Mouse (Mus musculus) lung, postnatal 4 days (tissue): Measurements from ENCODE around the gene Ralgps1.

Experiments
- DNase-seq, 2 experiments: peaks; one replicate each; pipeline ENCODE4 v3.0.0; 2021

Ralgps1 gene

DNA sequence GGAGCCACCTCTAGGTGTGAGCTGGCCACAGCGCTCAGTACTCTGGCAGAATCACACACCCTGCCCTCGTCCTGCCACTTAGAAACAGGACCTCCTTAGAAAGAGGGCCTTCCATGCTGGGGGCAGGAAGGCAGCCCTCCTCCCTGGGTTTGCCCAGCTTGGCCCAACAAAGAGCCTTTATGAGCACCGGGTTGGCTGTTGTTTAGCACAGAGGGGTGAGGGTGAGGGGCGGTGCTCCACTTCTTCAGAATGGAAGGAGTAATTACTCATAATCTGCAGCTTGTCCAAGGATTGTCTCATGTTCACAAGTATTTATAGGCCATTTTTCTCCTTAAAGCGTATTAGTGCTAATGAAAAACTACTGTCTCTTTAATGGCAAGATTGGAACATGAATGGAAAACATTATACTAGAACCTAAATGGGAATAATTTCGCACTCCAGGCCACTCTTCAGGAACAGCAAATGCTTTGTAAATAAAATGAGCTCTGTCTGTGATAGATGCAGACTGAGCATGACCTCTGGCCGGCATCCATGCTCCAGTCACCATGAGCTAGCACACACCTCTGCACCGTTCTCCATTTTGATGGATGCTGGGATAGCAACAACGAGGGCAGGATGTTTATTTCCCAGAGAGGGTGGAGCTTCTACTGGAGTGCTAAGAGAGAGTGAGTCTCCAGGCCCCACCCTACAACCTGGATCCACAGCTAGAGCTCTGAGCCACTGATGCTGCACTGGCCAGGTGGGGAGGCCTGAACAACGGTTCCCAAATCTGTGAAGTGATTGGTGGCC lies 200.3 kb downstream of the Ralgps1 start:
- no peak for DNase-seq

DNA sequence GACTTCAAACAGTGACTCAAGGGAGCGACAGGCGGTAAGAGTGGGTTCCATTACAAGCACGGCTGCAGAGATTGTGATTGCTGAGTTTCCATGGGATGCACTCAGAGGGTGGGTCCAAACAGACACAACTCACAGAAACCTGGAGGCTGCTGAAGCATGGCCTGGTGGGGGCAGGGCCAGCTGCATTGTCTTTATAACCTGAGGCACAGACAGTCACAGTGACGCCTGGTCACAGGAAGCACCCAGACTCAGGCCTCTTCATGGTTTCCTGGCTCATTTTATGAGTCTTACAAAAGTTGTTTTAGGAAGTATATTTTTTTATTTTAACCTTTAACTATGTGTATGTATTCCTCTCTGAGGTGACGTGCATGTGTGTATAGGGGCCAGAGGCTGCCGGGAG lies 201.8 kb downstream of the Ralgps1 start:
- no peak for DNase-seq

DNA sequence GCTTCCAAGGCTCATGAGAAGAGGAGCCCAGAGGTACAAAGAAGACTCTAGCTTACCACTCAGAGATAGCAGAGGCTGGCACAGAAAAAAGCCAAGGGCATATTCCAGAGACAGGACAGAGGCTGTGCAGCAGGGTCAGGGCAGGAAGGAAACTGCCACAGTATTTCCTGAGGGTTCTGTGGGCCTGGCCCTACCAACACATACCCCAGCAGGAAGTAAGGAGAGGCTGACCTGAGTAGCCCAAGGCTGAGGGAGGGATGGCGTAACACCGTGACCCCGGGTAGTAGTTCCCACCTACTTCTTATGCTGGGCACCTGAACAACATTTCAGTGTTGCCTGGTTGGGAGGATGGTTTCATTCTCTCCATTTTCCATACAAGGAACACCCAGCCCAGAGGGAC lies 204.2 kb downstream of the Ralgps1 start:
- no peak for DNase-seq

DNA sequence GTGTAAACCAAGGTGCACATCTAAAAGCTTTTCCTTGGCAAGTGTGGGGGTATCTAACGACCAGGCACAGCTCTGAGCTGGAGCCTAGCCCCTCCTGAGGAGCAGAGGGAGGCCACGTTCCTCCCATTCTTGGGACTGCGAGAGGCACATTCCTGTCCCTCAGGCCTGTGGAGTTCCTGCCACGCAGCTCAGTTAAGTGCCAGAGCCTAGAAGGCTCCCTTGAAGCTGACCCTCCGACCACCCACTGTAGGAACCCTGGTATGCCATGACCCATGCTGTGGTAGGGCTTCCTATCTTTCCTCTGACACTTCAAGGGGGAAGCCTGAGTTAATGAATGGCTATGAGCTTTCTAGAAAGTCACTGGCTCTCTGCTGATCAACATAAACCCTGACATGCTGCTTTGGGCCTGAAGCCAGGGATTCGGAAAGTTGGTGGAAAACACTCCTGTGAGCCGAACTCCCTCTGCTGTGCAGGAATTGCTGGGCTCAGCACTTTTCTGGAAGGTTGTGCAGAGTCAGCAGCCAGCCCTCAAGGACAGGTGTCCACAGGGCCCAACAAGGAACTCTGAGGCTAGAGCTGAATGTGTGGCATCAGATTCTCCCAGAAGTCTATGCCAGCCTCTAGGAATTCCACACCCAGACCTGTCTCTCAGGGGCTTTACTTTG lies 205.4 kb downstream of the Ralgps1 start:
- DNase-seq, result peak; percentile 39 to 69

DNA sequence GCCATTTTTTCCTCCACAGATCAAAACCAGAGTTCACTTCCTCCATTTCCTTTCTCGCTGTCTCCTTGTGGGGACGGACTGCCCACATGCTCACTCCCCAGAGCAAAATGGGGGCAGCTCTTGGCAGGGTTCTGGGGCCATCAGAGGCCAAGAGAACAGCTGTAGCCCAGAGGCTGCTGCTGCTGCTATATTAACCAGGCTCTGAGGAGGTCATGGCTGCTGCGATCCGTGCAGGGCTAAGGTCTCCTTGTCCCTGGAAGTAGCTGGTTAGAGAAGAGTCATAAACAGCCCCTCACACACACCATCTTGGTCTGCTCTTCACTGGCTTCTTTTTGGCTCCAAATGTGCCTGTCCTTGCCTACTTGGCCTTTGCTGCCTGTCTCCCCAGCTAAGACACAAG lies 206.1 kb downstream of the Ralgps1 start:
- peak; percentile 31 to 69 for DNase-seq

DNA sequence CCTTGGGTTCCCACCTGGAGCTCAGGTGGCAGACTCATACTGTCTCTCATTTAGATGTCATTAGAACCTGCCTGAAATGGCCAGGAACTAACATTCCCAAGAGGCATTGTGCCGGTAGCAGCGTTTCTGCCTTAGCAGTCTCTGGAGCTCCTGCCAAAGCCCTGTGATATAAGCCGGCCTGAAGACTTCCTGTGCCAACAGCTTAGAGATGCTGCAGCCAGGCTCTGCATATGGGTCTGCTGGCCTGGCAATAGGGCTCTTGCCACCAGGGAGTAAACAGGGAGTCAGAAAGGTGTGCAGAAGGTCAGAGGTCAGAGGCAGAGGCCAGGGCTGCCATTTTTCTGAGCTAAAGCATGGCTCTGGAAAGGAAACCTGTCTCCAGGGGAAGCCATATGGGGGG lies 206.6 kb downstream of the Ralgps1 start:
- DNase-seq, result peak; percentile 28 to 43

DNA sequence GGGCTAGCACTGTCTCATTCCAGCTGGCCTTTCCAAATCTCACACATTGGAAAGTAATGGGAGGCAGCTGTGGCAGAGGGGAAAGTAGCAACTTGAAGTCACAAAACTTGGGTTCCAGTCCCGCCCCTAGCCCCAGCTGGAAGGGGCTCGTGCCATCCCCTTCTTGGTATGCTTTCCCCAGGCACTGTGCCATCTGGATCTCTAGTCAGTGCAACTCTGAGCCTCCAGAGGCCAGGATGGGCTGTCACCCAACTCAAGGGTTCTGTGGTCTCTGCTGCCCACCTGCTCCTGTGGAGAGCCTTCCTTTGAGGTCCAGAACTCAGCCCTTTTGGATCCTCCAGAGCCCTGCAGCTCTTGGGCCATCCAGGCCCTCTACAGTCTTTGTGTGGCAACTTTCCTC lies 209.2 kb downstream of the Ralgps1 start:
- no peak for DNase-seq

DNA sequence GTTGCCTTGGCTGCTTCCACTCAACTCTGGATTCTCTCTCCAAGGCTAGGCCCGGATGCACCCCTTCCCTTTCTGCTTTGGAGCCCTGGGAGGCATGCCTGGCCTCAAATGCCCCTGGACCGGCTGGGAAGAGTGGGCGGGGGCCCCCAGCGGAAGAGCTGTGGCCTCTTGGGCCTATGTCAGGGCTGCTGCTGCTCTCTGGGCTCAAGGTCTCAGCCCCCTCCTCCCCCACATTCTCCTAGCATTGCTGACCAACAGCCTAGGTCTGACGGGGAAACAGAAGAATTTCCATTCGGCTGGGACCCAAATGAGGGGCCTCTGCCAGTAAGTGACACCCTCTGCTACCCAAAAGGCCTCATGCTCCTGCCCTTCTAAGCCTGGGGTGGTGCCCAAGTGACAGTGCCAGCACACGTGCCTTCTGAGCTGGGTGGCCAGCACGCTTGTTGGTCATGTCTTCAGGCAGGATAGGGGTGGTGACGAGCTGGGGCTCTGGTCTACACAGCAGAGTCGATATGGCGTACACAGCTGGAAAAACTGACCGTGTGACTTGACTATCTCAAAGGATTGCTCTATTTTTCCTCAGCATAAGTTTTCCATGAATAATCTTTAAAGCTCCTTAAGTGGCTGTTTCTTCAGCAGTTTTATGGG lies 210.8 kb downstream of the Ralgps1 start:
- DNase-seq, result peak; percentile 35 to 66

DNA sequence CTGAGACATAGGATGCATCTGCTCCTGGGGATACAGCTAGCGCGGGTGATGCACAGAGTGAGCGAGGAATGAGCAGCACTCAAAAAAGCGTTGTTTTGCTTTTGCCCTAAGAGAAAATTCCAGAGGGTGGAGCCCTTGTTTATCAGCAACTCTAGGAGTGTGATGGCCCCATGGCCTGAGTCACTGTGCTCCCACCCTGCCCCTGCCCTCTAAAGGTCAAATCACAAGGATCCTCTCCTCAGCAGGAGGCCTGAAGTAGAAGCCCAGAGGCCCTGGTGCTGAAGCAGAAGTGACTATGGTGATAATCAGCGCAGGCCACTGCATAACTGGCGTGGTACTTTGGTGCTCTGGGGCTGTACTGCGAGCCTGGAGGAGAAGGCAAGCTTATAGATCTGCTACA lies 211.7 kb downstream of the Ralgps1 start:
- no peak for DNase-seq

DNA sequence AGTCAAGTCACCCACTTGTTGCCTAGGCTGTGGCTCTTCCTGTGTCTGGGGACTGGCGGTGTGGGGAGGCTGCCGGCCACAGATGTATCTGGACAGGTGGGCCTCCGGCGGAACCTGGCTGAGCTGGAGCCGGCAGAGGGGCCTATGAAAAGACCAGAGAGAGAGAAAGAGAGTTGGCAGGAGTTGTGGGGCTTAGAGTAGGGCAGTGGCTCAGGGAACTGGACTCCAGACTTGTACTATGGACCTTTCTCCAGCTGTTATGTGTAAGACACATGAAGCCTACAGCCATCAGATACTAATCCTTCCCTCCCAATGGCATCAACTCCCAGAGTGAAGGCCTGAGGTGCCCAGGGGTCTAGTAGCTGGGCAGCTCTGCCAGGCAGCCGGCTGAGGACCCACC lies 212.4 kb downstream of the Ralgps1 start:
- no peak for DNase-seq

DNA sequence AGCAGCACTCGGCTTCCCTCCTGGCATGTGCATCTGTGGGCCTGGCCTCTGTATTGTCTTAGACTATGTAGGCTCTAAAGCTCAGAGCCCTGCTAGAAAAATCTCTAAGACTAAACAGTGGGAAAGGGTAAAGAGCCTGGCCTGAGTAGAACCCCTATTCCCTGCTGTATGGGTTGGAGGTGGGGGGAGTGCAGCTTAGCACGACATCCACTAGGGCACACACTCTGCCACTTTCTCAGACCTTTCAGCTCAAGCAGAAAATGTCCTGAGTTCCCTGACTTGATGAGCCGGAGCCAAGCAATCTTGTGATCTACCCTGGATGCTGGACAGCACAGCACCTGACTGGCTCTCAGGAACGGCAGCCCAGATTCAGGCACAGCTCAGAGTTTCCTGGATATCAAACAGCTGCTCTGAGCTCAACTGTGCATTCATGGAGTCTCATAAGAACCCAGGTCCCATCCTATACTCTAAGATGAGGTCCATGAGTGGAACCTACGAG lies 215.0 kb downstream of the Ralgps1 start:
- DNase-seq, result no peak

DNA sequence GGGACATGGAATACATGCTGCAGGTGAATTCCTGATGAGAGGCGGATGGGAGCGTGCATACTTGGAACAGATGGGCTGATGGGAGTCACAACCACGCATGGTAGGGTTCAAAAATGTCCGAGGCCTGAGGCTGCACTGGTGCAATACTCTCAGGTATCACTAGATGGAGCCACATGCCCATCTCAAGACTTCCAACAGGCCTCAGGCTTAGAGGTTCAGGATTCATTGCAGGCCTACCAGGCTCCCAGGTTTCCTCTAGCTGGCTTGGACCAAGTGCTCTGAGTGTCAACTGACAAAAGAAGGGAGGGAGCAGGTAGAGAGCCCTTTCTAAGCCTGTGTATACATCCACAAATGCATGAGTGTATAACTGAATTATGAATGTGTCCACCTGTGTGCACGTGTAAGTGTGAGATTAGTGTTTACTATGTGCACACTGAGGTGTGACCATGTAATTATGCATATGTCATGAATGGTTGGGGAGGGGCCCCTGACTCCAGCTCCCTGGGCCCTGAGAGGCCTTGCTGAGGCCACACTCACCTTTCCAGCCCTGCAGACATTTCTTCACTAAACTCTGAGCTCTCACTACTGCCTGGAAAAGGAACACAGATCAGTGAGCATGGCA lies 216.4 kb downstream of the Ralgps1 start:
- DNase-seq, result peak; percentile 65 to 83

DNA sequence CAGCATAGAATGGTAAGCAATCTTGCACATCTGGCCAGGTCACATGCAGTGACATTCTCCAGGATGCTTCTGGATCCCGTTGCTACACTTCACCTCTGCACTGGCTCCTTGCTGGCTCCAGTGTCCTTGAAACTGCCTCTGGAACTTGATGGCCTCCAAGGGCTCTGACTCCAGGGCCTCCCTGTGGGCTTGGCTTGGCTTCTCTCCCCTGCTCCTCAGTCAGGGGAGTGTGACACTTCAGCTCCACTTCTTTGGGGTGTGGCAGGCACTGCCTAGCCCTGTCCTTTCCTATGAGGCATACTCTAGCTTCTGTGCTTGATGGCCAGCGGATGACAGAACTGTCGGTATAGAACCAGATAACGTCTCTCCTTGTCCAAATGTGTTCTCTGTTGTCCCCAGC lies 224.3 kb downstream of the Ralgps1 start:
- no peak for DNase-seq

DNA sequence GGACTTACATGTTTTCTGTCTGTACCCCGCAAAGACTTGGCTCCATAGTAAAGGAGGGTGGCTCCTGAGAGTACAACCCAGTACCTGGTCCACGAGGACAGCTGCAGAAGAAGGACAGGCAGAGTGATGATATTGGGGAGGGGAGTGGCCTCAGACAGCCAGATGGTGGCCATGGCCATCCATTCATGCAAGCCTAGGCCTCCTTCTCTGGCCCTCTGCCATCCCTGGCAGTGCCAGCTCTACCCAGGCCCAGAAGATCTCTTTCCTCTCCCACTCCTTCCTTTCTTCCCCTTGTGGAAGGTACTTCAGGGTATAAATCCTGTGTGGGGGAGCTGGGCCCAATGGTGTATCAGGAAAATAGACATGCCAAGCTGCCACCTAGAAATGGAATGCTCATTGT lies 228.0 kb downstream of the Ralgps1 start:
- peak in 1 of 2 experiments; percentile 18 for DNase-seq

DNA sequence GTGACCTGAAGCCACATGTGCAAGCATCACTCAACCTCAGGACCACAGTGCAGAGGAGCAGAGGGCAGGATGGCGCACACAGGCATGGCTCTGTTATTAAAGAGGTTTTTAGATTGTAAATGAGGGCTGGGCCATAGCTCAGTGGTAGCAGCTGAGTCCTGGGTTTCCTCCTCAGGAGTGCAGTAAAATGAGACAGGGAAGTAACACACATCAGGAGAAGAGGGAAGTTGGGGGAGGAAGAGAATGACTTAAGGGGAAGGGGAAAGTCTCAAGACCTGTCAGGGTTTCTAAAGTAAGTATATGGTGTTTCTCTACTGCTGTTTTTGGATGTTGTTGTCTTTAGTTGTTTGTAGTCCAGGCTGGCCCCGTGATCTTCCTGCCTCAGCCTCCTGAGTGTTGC lies 232.8 kb downstream of the Ralgps1 start:
- no peak for DNase-seq

DNA sequence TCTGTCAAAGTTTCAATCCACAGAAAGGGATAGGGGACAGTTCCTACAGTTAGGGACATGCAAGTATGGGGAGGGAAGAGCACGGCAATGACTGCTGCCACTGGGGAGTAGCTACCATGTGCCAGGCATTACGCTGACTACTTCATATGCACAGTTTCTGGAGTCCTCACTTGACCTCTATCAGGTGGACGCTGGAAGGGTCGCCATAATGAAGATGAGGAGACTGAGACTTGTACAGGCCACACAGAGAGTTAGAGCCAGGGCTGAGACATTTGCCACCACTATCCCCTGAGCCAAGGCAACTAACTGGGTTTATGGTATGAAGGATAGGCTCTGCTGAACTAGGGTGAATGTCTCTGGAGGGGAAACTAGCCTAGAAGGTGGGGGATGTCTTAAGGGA lies 233.6 kb downstream of the Ralgps1 start:
- no peak for DNase-seq

DNA sequence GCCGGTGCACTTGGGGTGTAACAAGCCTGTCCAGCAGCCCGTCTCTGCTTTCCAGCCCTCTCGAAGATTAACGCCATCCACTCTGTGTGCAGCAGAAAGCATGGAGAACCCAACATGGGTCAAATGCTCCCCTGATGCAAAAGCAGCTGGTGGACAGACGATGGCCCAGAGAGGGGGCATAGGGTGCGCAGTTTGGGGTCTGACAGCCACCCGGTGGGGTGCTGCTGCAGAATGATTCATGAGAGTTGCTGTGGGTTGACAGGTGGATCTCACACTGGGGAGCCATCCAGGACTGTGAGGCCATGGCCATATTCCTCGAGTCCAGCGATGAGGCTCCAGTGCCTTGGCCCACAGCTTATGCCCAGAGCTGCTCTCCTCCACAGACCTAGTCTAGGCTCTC lies 234.0 kb downstream of the Ralgps1 start:
- DNase-seq, result no peak

DNA sequence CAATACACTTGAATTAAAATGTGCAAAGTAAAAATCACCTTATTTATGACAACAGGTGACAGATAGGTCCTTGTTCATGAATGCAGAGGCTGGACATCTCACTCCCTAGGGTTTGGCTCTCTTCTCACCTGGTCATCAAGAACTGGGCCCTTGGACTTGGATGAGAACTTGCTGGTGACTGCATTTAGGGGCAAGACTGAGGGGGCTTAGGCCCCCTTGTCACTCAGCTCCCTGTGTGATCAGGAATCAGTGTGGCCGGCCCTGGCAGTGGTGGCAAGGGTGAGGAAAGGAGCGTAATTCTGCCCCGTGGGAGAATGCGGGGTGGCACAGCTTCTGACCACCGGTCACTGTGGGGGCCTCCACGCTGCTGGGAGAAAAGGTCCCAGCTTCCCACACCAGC lies 234.9 kb downstream of the Ralgps1 start:
- DNase-seq, result no peak

DNA sequence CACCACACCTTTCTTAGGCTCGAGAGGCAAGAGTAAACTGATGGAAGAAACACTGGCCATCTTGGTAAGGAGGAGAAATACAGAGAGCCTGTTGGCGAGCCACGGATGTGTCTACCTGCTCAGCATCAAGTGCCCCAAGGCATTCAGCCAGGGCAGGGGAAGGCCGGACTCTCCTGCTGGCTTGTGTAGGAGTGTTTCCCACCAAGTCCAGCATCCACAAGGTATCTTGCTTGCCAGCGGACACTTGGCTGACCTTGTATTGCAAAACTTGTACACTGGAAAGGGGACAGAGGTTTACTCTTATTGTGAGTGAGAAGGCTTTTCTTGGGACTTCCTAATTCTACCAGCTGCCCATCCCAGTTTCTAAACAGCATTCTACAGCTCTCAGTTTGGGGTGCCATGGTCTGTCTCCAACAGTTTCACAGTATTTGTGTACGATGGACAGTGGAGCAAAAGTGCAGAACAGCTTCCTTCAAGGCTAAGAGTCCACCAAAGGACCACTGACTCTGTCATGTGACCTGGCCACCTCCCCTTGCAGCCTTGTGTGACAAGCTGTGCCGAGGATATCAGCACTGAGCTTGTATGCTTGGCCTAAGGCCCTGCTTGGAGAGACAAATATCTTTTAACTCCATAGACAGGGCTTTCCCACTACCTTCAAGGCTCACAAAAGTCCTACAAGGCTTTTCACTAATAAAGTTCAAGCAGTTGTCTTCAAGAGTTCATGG lies 236.4 kb downstream of the Ralgps1 start:
- no peak for DNase-seq

DNA sequence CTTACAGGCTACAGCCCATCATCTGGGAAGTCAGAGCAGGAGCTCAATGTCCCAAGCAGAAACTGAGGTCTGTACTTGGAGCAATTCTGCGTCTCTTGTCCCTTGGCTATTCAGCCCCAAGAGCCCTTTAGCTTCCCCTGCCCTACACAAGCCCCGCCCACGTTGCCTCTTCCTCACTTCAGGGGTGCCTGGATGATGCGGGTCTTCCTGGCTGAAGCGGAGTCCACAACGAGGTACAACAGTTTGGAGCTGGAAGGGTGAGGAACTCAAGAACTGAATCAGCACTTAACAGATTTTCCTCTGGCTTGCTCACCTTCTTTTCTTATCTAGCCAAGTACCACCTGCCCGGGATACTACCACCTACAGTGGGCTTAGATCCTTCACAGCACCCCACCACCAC lies 239.0 kb downstream of the Ralgps1 start:
- no peak for DNase-seq

DNA sequence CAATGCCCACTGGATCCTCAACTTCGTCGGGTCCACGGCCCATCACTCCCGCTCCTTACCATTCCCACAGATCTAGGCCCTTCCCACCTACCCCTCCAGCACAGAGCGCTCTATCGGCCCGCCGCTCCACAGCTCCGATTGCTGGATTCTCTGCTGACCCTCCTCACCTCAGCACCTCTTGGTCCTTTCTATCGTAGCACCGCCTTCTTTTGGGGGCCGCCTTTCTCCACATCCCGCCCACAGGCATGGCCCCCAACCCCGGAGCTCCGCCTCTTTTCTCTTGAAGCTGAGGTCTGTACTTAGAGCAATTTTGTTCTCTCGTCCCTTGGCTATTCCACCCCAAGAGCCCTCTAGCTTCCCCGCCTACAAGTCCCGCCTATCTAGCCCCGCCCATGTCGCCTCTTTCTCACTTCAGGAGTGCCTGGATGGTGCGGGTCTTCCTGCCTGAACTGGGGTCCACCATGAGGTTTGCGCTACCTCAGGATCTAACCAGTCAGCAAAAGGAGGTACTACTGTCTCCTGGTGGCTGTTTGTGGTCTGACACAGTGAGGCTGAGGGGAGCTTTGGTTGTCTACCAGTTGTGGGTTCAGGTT lies 239.7 kb downstream of the Ralgps1 start, which contains the start of gene Garnl3:
Gene Garnl3, minus strand, starts transcription at position 155 of the 593 bp plus-strand sequence.
- DNase-seq, result peak; percentile 79 to 82
